Mouse (Mus musculus) right cerebral cortex, adult 2 months (tissue): Measurements from ENCODE around the gene Duxf3.
"Not testable (repeated sequence)": the region's sequence is repeated elsewhere in the genome, so short reads cannot be mapped to it uniquely, and the experiment has no call there.

Experiments used
- DNase-seq, 2 experiments: peaks; one replicate each; pipeline ENCODE4 v3.0.0; 2021 to 2022; ENCODE audit warnings: low spot score in 2 of 2

Gene Duxf3

GRCm38 (mm10) chr10:58223161-58223560, 9.3 kb downstream of the Duxf3 start:
- DNase-seq = not testable (repeated sequence)

- not testable (repeated sequence) for DNase-seq
These were observed 10.9 kb downstream of the Duxf3 start for GRCm38 (mm10) chr10:58221571-58221970.

GRCm38 (mm10) chr10:58220726-58221125, 11.7 kb downstream of the Duxf3 start:
- DNase-seq = no peak

DNA sequence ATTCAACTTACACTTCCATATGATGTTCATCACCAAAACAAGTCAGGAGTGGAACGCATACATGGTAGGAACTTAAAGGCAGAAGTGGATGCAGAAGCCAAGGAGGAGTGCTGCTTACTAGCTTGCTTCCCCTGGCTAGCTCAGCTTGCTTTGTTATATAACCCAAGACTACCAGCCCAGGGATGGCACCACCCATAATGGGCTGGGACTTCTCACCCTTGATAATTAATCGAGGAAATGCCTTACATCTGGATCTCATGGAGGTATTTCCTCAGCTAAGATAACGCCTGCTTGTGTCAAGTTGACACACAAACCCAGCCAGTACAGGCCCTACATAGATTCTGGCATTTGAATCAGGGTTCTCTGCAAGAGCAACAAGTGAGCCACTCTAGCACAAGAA, 15.1 kb downstream of the Duxf3 start:
- DNase-seq = no peak

DNA sequence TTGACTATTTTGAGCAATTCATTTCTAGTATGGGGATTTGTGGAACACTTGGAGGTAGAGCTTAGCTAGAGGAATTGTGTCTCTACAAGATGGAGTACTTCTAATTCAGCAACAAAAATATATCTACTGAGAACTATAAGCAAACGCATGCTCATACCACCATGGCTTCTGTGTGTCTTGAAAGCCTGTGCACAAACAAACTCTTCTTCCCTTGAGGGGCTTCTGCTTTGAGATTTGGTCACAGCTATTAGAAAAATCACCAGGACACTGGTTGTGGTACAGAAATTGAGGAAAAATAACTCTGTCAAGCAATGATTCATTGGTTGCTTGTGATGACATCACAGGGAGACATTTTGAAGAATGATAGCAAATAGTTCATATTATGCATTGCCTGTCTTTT, 17.1 kb downstream of the Duxf3 start:
- no peak for DNase-seq

GRCm38 (mm10) chr10:58214934-58215333, 17.5 kb downstream of the Duxf3 start:
- DNase-seq = no peak

GRCm38 (mm10) chr10:58214497-58214896, 18.0 kb downstream of the Duxf3 start:
- DNase-seq = no peak

DNA sequence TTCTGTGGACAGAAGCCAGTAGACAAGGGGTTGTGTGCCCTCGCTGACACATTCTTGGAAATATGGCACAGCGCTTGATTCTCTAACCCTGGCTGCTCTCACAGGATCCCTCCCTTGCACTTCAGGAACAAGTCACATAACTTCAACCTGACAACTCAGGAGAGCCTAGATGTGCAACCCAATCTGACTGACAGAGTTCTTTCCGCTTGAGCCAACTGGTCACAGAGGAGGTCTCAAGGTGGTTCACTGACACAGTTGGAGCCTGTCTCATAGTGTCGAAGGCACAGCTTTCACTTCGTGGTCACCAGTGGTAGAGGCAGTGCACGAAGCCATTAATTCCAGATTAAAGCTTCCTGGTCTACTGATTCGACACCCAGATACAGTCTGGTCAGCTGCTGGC, 20.2 kb downstream of the Duxf3 start:
- DNase-seq = no peak

DNA sequence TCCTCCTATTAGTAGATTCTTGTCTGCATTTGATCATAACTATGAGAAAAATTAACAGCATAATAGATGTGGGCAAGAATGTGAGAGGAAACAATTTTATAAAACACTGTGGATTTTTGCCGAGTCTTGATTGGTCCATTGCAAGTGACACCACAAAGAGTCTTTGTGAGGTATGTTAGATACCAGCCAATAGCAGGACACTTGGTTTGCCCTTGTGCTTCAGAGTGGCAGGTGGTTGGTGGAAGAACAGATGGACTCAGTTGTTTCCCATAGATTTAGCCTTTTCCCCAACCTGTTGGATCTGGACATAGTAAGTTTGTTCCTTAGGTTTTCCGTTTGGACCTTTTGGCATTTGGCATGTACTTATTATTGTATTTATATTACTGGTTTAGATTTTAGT, 21.3 kb downstream of the Duxf3 start:
- DNase-seq = no peak

DNA sequence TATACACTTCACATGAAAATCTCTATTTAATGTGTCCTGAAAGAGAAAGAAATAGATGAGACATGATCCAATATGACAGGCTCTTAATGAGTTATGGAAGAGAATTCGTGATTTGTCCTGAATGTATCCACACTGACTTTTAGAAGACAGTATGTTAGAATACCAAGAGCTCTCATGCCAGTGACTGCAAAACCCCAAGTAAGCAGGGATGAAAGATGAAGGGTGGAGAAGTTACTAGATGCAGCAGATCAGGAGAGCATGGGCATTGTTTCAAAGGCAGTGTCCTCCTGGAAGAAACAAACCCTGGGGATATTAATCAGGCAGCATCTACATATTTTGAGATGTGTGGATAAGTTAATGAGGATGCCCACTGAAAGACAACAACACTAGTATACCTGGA, 22.0 kb downstream of the Duxf3 start:
- no peak for DNase-seq

GRCm38 (mm10) chr10:58209710-58210467, 22.6 kb downstream of the Duxf3 start:
- no peak for DNase-seq

GRCm38 (mm10) chr10:58206639-58207404, 25.7 kb downstream of the Duxf3 start:
- no peak for DNase-seq

GRCm38 (mm10) chr10:58205986-58206385, 26.5 kb downstream of the Duxf3 start:
- no peak for DNase-seq
